Mouse (Mus musculus): ENCODE data around the gene Rab11fip2. TPM values are rescaled to one million over a fixed set of nuclear protein-coding genes. Genes with fewer than 3 reads are reported as not detected.

Rab11fip2 gene
- total and polyA plus RNA-seq, 3 experiments = 4.2 to 114 (median 4.9) TPM

DNA sequence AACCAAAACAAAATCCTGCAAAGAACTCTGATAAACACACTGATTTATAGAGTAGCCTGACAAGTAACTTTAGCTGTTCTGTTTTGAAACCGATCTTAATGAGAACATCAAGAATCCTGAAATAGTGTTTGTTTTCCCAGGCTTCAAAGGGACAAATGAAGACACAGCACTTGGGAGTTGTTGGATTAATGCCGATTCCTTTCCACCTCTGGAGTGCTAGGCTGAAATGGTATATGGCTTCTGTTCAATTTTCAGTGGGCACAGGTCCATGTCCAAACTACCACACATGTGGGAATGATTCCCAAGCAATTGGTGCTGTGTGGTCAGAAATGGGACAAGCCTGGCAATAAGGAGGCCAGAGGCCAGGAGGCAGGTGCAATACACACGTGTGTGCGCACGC lies 3.7 kb downstream of the Rab11fip2 start:
- Histone ChIP-seq H3K9me3 (replicated peaks; ENCODE audit: insufficient read depth, low read length) (no peaks in the 10 kb centered on the region), H3K9ac (ENCODE audit: control insufficient read depth, low read depth, low read length, poor library complexity, severe bottlenecking) (no peak overlapping the region), H3K27me3 (ENCODE audit: control insufficient read depth in 1 of 2, insufficient read depth in 2 of 2, low read length in 2 of 2) (no peaks in the 10 kb centered on the region), H3K36me3 (ENCODE audit: control insufficient read depth in 1 of 2, insufficient read depth in 2 of 2, low read length in 2 of 2) (peaks cover 0 to 4% of the 10 kb centered on the region in 2 experiments; a peak in 2 of 4 replicates), H3K4me1 (ENCODE audit: control insufficient read depth in 1 of 2, insufficient read depth in 2 of 2, low read length in 2 of 2) (peaks cover 2 to 4% of the 10 kb centered on the region in 2 experiments; a peak in 3 of 4 replicates), H3K79me2 (ENCODE audit: control insufficient read depth, insufficient read depth, low read length, poor library complexity) (peaks cover 7% of the 10 kb centered on the region; the same call in 1 of the 2 replicates), H3K27ac (ENCODE audit: control insufficient read depth, low read depth, low read length) (no peak overlapping the region), H3K4me3 (ENCODE audit: control insufficient read depth in 1 of 2, insufficient read depth in 1 of 2, low read depth in 2 of 2, low read length in 2 of 2) (no peak overlapping the region)
- DNase-seq (ENCODE audit: low read depth, low spot score) = no peak
- TF ChIP-seq POLR2AphosphoS2 (IDR thresholded peaks at IDR 0.05; ENCODE audit: low read length) = no peak
- no peak for TF ChIP-seq ELF1 (IDR thresholded peaks at IDR 0.05; ENCODE audit: low read depth, low read length)

- Histone ChIP-seq H3K27ac (ENCODE audit: control insufficient read depth, low read depth, low read length) (no peak overlapping the region), H3K79me2 (ENCODE audit: control insufficient read depth, insufficient read depth, low read length, poor library complexity) (no peaks in the 10 kb centered on the region), H3K27me3 (ENCODE audit: control insufficient read depth in 1 of 2, insufficient read depth in 2 of 2, low read length in 2 of 2) (no peaks in the 10 kb centered on the region), H3K4me1 (ENCODE audit: control insufficient read depth in 1 of 2, insufficient read depth in 2 of 2, low read length in 2 of 2) (no peaks in the 10 kb centered on the region; a peak in 1 of 4 replicates), H3K9me3 (replicated peaks; ENCODE audit: insufficient read depth, low read length) (no peaks in the 10 kb centered on the region), H3K36me3 (ENCODE audit: control insufficient read depth in 1 of 2, insufficient read depth in 2 of 2, low read length in 2 of 2) (no peaks in the 10 kb centered on the region), H3K9ac (ENCODE audit: control insufficient read depth, low read depth, low read length, poor library complexity, severe bottlenecking) (no peak overlapping the region), H3K4me3 (ENCODE audit: control insufficient read depth in 1 of 2, insufficient read depth in 1 of 2, low read depth in 2 of 2, low read length in 2 of 2) (no peak overlapping the region)
- no peak for DNase-seq (ENCODE audit: low read depth, low spot score)
- TF ChIP-seq TCF12 (IDR thresholded peaks at IDR 0.05; ENCODE audit: low read depth, low read length) (no peak), ZNF384 (IDR thresholded peaks at IDR 0.05; ENCODE audit: low read depth, low read length) (no peak), HCFC1 (IDR thresholded peaks at IDR 0.05; ENCODE audit: low read depth, low read length) (no peak), USF2 (IDR thresholded peaks at IDR 0.05; ENCODE audit: borderline replicate concordance in 1 of 2, insufficient read depth in 1 of 2, low read depth in 1 of 2, low read length in 2 of 2) (no peak), CTCF (IDR thresholded peaks at IDR 0.05 in 2 of 3, conservative IDR thresholded peaks at IDR 0.05 in 1 of 3; ENCODE audit: control insufficient read depth in 1 of 3, insufficient read depth in 1 of 3, low read depth in 2 of 3, low read length in 3 of 3, poor library complexity in 1 of 3, severe bottlenecking in 1 of 3) (no peak), GABPA (IDR thresholded peaks at IDR 0.05; ENCODE audit: low read depth, low read length) (no peak)
These were observed 11.4 kb downstream of the Rab11fip2 start for GRCm38 (mm10) chr19:59932085-59932484.

DNA sequence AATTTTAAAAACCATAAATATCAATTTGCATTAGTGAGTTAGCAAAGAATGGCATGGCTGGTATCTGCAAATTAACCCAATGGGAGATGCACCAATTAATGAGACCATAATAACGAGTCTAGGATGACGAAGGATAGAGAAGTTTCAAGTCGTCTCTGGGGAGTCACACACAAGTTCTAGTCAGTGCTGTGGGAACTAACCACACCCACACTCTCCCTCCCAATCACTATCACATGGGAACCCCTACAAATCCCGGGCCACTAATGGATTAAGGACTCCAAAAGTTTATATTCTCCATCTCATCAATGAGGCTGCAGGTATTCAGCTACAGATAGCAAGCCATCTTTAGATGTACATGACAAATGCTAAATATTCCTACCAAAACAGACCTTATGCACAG lies 14.8 kb downstream of the Rab11fip2 start:
- Histone ChIP-seq H3K4me1 (ENCODE audit: control insufficient read depth in 1 of 2, insufficient read depth in 2 of 2, low read length in 2 of 2) (no peaks in the 10 kb centered on the region), H3K27ac (ENCODE audit: control insufficient read depth, low read depth, low read length) (no peak overlapping the region), H3K27me3 (ENCODE audit: control insufficient read depth in 1 of 2, insufficient read depth in 2 of 2, low read length in 2 of 2) (no peaks in the 10 kb centered on the region), H3K36me3 (ENCODE audit: control insufficient read depth in 1 of 2, insufficient read depth in 2 of 2, low read length in 2 of 2) (no peaks in the 10 kb centered on the region), H3K9me3 (replicated peaks; ENCODE audit: insufficient read depth, low read length) (no peaks in the 10 kb centered on the region), H3K4me3 (ENCODE audit: control insufficient read depth in 1 of 2, insufficient read depth in 1 of 2, low read depth in 2 of 2, low read length in 2 of 2) (no peak overlapping the region), H3K79me2 (ENCODE audit: control insufficient read depth, insufficient read depth, low read length, poor library complexity) (no peaks in the 10 kb centered on the region), H3K9ac (ENCODE audit: control insufficient read depth, low read depth, low read length, poor library complexity, severe bottlenecking) (no peak overlapping the region)
- TF ChIP-seq USF1 (IDR thresholded peaks at IDR 0.05; ENCODE audit: low read depth, low read length) (no peak), MAZ (IDR thresholded peaks at IDR 0.05; ENCODE audit: low read depth, low read length) (no peak), RAD21 (IDR thresholded peaks at IDR 0.05; ENCODE audit: low read depth, low read length) (no peak), POLR2AphosphoS5 (IDR thresholded peaks at IDR 0.05; ENCODE audit: borderline replicate concordance, low read depth, low read length) (no peak), TBP (IDR thresholded peaks at IDR 0.05; ENCODE audit: low read depth, low read length) (no peak), GABPA (IDR thresholded peaks at IDR 0.05; ENCODE audit: low read depth, low read length) (no peak), HCFC1 (IDR thresholded peaks at IDR 0.05; ENCODE audit: low read depth, low read length) (no peak), ZKSCAN1 (IDR thresholded peaks at IDR 0.05; ENCODE audit: low read depth, low read length) (no peak), MAX (IDR thresholded peaks at IDR 0.05; ENCODE audit: low read length) (no peak), CHD2 (IDR thresholded peaks at IDR 0.05; ENCODE audit: low read length) (no peak), USF2 (IDR thresholded peaks at IDR 0.05; ENCODE audit: borderline replicate concordance in 1 of 2, insufficient read depth in 1 of 2, low read depth in 1 of 2, low read length in 2 of 2) (no peak), CHD1 (IDR thresholded peaks at IDR 0.05; ENCODE audit: low read depth, low read length) (no peak), NELFE (IDR thresholded peaks at IDR 0.05; ENCODE audit: low read depth, low read length) (no peak)
- no peak for DNase-seq (ENCODE audit: low read depth, low spot score)

Data from MEL (cell line).